Mouse (Mus musculus): ENCODE data around the gene Ndufb7.
"Not testable (repeated sequence)": the region's sequence is repeated elsewhere in the genome, so short reads cannot be mapped to it uniquely, and the experiment has no call there.

Ndufb7 gene

GRCm38 (mm10) chr8:83576516-83576895 lies 10.0 kb downstream of the Ndufb7 start:
- no peak for DNase-seq (ENCODE audit: low read depth, low spot score)

DNA sequence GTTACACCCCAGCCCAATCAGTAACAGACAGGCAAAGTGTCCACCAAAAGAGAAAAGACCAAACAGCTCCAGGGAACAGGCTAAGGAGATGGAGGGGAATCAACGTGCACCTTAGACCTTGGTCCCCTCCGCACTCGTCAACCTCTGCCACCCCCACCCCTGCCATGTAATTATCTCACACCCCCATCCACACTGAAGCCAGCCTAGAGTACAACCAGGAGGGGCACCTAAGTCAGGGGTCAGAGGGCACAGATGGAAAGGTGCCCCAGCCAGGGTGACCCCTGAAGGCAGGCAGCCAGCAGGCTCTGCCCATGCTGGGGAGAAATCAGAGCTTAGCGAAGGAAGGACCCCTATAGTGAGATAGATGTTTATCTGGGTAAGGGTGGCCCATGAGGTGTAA lies 10.4 kb downstream of the Ndufb7 start:
- no peak for DNase-seq (ENCODE audit: low read depth, low spot score)

- DNase-seq (ENCODE audit: low read depth, low spot score) = no peak
These were observed 10.9 kb downstream of the Ndufb7 start for GRCm38 (mm10) chr8:83577384-83577791.

GRCm38 (mm10) chr8:83578131-83579055 lies 11.9 kb downstream of the Ndufb7 start:
- DNase-seq (ENCODE audit: low read depth, low spot score) = no peak

DNA sequence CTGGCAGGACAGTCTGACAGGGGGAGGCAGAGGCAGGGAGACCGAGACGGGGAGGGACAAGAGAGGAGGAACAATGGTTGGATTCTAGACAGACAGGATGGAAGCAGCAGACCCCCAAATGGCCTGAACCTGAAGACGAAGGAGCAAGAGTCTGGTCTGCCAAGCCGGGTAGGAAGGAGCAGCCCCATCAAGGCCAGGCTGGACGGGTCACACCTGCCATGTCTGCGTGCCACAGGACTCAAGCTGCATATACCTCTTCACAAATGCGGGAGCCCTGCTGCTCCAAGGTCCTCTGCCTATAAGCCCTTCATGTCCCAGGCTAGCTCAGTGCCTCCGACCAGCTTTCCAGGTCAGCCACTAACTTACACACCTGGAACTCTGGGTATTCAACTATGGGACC lies 13.2 kb downstream of the Ndufb7 start:
- no peak for DNase-seq (ENCODE audit: low read depth, low spot score)

GRCm38 (mm10) chr8:83580826-83581225 lies 14.4 kb downstream of the Ndufb7 start:
- peak; percentile 72 for DNase-seq (ENCODE audit: low read depth, low spot score)

GRCm38 (mm10) chr8:83582226-83582625 lies 15.8 kb downstream of the Ndufb7 start:
- DNase-seq (ENCODE audit: low read depth, low spot score) = no peak

DNA sequence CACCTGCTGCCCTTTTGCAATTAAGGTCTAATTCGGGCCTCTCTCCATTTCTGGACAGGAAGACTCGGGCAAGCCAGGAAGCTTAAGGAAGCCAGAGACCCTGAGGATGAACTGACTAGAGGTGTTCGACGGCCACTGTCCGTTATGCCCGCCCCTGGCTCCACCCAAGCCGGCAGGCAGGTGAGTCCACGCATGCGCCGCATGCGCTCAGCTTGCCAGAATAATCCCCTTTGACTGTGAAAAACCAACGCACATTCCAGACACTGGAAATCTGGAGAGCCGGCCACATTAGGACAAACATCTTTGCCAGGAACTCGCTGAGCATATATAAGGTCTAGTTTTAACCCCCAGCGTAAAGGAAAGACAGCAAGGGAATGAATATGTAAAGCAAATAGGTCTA lies 16.8 kb downstream of the Ndufb7 start:
- no peak for DNase-seq (ENCODE audit: low read depth, low spot score)

DNA sequence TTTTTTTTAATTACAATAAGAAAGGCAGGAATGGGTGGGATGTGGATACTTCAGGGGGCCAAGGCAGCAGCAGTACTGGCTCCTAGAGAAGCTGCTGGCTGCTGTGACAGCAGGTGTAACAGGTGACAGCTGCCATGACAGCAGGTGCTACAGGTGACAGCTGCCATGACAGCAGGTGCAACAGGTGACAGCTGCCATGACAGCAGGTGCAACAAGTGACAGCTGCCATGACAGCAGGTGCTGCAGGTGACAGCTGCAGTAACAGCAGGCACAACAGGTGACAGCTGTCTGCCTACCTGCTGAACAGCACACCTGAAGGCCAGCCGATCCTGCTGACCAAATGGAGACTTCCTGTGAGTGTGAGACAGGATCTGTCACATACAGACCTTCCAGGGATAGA lies 18.3 kb downstream of the Ndufb7 start:
- no peak for DNase-seq (ENCODE audit: low read depth, low spot score)

- no peak for DNase-seq (ENCODE audit: low read depth, low spot score)
These were observed 18.9 kb downstream of the Ndufb7 start for GRCm38 (mm10) chr8:83585333-83585732.

DNA sequence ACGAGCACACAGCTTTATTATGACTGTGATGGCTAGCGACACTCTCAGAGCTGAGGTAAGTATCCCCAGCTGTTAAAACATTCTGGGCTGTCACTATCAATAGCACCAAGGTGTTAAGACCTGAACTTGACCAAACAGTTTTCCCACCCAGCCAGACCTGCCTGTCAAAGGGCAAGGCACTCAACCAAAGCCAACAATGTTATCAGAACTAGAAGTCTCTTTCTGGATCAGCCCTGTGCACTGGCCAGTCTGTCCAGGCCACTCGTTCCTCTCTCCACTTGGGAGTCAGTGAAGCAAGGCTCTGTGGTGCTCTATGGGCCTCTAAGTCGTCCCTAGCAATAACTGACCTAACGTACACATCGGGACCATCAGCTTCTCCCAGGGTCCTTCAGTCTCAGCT lies 21.2 kb downstream of the Ndufb7 start:
- DNase-seq (ENCODE audit: low read depth, low spot score) = no peak

GRCm38 (mm10) chr8:83588886-83589285 lies 22.4 kb downstream of the Ndufb7 start:
- DNase-seq (ENCODE audit: low read depth, low spot score) = no peak

DNA sequence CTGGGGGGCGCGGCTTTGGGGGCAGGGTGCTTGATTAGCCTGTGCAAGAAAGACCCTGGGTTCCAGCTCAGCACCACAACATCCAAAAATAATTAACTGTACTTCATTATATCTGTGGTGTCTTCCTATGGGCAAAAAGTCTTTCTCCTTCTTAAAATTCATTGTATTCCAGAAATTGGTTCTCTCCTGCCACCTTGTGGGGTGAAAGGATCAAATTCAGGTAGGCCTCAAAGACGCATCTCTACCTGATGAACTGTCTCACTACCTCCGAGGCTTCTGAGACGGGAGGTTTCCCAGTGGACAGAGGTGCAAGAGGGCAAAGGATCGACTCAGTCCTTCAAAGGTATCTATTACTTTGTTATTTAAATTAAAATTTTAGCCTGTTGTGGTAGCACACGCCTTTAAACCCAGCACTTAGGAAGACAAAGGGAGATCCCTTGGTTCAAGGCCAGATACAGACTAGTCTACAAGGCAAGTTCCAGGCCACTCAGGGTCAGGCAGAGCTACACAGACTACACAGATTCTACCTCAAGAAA lies 24.1 kb downstream of the Ndufb7 start:
- DNase-seq (ENCODE audit: low read depth, low spot score) = no peak

DNA sequence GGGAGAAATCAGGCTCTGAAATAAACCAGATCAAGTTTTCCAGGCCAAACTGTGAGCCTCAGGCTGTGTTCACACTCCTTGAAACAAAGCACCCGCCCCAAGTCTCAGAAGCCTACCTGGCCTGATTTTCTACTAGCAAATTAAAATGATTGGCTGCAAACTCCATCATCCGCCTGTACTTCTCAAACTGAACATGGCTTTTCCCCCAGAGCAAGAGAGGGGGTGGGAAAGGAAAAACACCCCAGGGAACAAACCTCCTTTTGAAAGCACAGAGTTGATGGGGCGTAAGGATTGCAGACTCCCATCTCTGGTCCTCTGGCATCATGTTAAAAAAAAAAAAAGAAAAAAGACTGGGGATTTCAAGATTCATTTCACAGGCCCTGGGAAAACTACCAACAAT lies 26.2 kb downstream of the Ndufb7 start:
- DNase-seq (ENCODE audit: low read depth, low spot score) = no peak

DNA sequence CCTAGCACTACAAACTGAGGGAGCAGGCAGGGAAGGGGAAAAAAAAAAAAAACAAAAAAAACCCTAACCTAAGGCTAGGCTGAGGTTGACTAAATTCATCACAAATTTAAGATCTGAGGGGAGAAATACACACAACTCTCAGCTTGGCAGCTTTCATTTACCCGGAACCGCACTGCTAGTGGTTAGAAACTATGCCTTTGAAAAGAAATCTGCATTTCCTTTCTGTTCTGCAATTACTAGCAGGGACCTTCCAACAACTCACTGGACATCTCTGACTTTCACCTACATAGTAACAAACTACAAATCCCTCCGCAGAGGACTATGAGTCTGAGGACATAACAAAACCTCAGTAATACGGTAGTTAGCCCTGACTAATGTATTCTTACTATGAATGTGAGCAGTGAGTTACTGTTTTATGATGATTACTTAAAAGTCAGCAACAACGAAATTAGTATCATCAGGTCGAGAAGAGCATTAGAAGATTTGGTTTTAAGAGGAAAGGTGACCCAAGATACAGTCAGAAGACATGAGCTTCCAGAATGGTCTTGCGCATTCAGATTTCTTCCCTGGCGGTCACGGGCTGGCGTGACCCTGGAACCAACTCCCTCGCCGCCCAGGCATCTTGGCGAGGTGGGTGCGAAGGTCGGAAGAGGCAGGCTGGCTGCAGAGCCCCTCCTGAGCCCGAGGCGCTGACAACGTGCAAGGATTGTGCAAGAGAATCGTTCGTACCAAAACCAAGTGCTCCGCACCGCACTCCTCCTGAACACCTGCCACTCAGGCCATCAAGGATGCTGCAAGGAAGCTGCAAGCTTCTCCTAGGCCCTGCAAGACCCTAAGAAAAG lies 27.1 kb downstream of the Ndufb7 start:
- no peak for DNase-seq (ENCODE audit: low read depth, low spot score)

GRCm38 (mm10) chr8:83594167-83595049 lies 27.9 kb downstream of the Ndufb7 start:
- DNase-seq (ENCODE audit: low read depth, low spot score) = peak; percentile 99

DNA sequence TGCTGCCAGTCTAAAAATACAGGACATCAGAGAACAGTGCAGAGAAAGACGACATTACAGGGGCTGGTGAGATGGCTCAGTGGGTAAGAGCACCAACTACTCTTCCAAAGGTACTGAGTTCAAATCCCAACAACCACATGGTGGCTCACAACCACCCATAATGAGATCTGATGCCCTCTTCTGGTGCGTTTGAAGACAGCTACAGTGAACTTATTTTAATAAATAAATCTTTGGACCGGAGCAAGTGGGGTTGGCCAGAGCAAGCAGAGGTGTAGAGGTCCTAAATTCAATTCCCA lies 28.5 kb downstream of the Ndufb7 start:
- not testable (repeated sequence) for DNase-seq (ENCODE audit: low read depth, low spot score)

DNA sequence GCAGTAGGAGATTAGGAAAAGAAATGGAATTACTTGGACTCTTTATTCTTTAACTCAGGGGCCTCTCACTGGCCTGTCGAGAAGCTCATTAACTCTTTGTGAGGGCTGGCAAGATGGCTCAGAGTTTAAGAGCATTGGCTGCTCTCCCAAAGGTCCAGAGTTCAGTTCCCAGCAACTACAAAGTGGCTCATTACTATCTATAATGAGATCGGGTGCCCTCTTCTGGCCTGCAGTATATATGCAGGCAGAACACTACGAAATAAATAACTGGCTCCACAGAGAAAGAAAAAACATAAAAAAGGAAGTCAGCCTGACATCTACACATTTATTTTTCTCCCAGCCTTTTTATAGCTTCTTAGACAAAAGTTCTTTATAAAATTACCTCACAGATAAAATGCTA lies 29.9 kb downstream of the Ndufb7 start:
- no peak for DNase-seq (ENCODE audit: low read depth, low spot score)

DNA sequence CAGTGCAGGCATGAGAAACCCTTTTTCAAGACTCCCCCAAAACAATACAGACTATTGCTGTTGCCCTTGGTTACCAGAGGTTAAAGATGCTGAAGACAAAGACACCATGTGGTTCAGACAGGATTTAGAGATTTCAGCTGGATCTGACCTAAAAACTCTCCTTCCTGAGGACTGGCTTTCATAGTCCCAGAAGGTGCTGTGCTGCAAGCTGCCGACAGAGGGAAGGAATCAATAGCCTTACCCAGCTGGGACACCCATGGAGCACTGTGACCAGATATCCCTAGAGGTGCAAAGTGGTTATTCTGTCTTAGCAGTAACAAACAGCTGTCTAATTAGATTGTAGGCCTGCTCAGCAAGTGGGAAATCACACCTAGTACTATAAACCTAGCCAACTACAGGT lies 31.7 kb downstream of the Ndufb7 start:
- DNase-seq (ENCODE audit: low read depth, low spot score) = no peak

GRCm38 (mm10) chr8:83599814-83600213 lies 33.3 kb downstream of the Ndufb7 start:
- no peak for DNase-seq (ENCODE audit: low read depth, low spot score)

DNA sequence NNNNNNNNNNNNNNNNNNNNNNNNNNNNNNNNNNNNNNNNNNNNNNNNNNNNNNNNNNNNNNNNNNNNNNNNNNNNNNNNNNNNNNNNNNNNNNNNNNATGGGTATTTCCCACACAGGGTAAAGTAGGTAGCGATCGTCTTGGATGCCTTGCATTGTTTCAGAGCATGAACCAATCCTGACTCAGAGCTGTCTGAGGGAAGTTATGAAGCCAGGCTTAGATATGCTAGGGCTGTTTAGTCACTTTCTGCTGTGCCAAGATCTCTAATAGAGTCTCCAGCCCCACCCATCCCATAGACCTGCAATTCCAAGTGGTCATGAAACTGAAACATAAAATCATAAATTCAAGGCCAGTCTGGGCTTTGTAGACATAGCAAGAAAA lies 36.2 kb downstream of the Ndufb7 start:
- no peak for DNase-seq (ENCODE audit: low read depth, low spot score)
